Mouse (Mus musculus) heart, embryonic 16.5 days (tissue): ENCODE data around the gene Agrp. TPM values are rescaled to one million over a fixed set of nuclear protein-coding genes. Genes with fewer than 3 reads are reported as not detected.
A peak's percentile ranks its signal among the peaks of the same experiment; 100 is the strongest.

Source experiments
- ATAC-seq: fragments of 200-750 bp; cut with Nextera tagmentation; replicated peaks from 2 replicates; pipeline ENCODE4 v1.8.0; 2017; ENCODE audit warnings: moderate number of reproducible peaks; ENCODE audit not compliant: insufficient read depth, low FRiP score; ENCODE audit errors: extremely low read depth
- H3K27ac ChIP-seq: fragments of 300-500 bp; sonication (generic); 2 replicates; pipeline ENCODE4 v1.5.1; 2014; ENCODE audit warnings: mild to moderate bottlenecking, low read length, control low read depth, moderate library complexity
- H3K27me3 ChIP-seq: fragments of 300-500 bp; sonication (generic); 2 replicates; pipeline ENCODE4 v1.6.1; 2014; ENCODE audit warnings: low read length, mixed read lengths; ENCODE audit not compliant: control insufficient read depth, insufficient read depth
- H3K36me3 ChIP-seq: fragments of 300-500 bp; sonication (generic); 2 replicates; pipeline ENCODE4 v1.6.1; 2014; ENCODE audit not compliant: control insufficient read depth, insufficient read depth
- H3K4me1 ChIP-seq: fragments of 300-500 bp; sonication (generic); 2 replicates; pipeline ENCODE4 v1.6.1; 2014; ENCODE audit warnings: low read length, mixed read lengths; ENCODE audit not compliant: control insufficient read depth, insufficient read depth
- H3K4me2 ChIP-seq: fragments of 300-500 bp; sonication (generic); 2 replicates; pipeline ENCODE4 v1.6.1; 2014; ENCODE audit warnings: low read depth, mild to moderate bottlenecking, control low read depth, low read length
- H3K4me3 ChIP-seq: fragments of 300-500 bp; sonication (generic); 2 replicates; pipeline ENCODE4 v1.5.1; 2014; ENCODE audit warnings: mild to moderate bottlenecking, control low read depth, low read length
- H3K9ac ChIP-seq: fragments of 300-500 bp; sonication (generic); 2 replicates; pipeline ENCODE4 v1.6.1; 2014; ENCODE audit warnings: low read length, control low read depth
- H3K9me3 ChIP-seq: fragments of 300-500 bp; sonication (generic); replicated peaks from 2 replicates; pipeline ENCODE4 v1.6.1; 2016; ENCODE audit warnings: low read length; ENCODE audit not compliant: control insufficient read depth
- WGBS: fragments of 180-500 bp; shearing (Covaris S2); extraction: QIAGEN DNeasy Blood & Tissue Kit; methylation state at CpG from one replicate; pipeline ENCODE4 v1.1.7; 2014; 5-methylcytosine and 5-hydroxymethylcytosine counted together
- polyA plus RNA-seq: library from polyadenylated mRNA; unstranded; fragments of >200 nt; fragmentation: Nextera tagmentation; extraction: Ambion mirVana; gene quantifications from 2 replicates; pipeline ENCODE4 v1.2.1, GENCODE M21; 2015

Gene Agrp
- polyA plus RNA-seq, 1 experiment from 2014 or later, result not detected

GRCm38 (mm10) chr8:105527110-105527509 is 110.1 kb downstream of the Agrp start:
- H3K9ac ChIP-seq, result no peak overlapping the region
- peaks cover 16% of the 10 kb centered on the region for H3K36me3 ChIP-seq
- 79% methylated on average over 2 of the region's 2 CpGs for WGBS
- H3K9me3 ChIP-seq, result no peaks in the 10 kb centered on the region
- no peak for ATAC-seq
- no peak overlapping the region for H3K4me3 ChIP-seq
- H3K27me3 ChIP-seq, result no peaks in the 10 kb centered on the region
- H3K27ac ChIP-seq, result no peak overlapping the region
- no peaks in the 10 kb centered on the region for H3K4me1 ChIP-seq
- H3K4me2 ChIP-seq, result no peak overlapping the region

- no peak overlapping the region for H3K4me3 ChIP-seq
- H3K4me1 ChIP-seq, result peaks cover 15% of the 10 kb centered on the region
- 69% methylated on average over 9 of the region's 9 CpGs for WGBS
- no peak overlapping the region for H3K27ac ChIP-seq
- no peaks in the 10 kb centered on the region for H3K9me3 ChIP-seq
- H3K9ac ChIP-seq, result no peak overlapping the region
- no peak overlapping the region for H3K4me2 ChIP-seq
- no peak for ATAC-seq
- peaks cover 9% of the 10 kb centered on the region for H3K36me3 ChIP-seq
- peaks cover 19% of the 10 kb centered on the region for H3K27me3 ChIP-seq
Measured at GRCm38 (mm10) chr8:105522890-105523289, 114.3 kb downstream of the Agrp start.

- peaks cover 26% of the 10 kb centered on the region for H3K27me3 ChIP-seq
- H3K4me1 ChIP-seq, result peaks cover 17% of the 10 kb centered on the region
- ATAC-seq, result no peak
- H3K9me3 ChIP-seq, result no peaks in the 10 kb centered on the region
- peaks cover 9% of the 10 kb centered on the region for H3K36me3 ChIP-seq
- 74% methylated on average over 21 of the region's 21 CpGs for WGBS
- H3K27ac ChIP-seq, result no peak overlapping the region
- no peak overlapping the region for H3K4me2 ChIP-seq
- H3K9ac ChIP-seq, result no peak overlapping the region
- H3K4me3 ChIP-seq, result no peak overlapping the region
Measured at GRCm38 (mm10) chr8:105521995-105522769, 115.0 kb downstream of the Agrp start.

GRCm38 (mm10) chr8:105521061-105521460 is 116.1 kb downstream of the Agrp start:
- 14% methylated on average over 3 of the region's 3 CpGs for WGBS

GRCm38 (mm10) chr8:105520521-105520920 is 116.7 kb downstream of the Agrp start:
- peaks cover 21% of the 10 kb centered on the region for H3K4me1 ChIP-seq
- WGBS, result 49% methylated on average over 5 of the region's 5 CpGs
- H3K27ac ChIP-seq, result no peak overlapping the region
- no peak for ATAC-seq
- peaks cover 37% of the 10 kb centered on the region for H3K27me3 ChIP-seq
- no peak overlapping the region for H3K4me3 ChIP-seq
- H3K4me2 ChIP-seq, result no peak overlapping the region
- no peaks in the 10 kb centered on the region for H3K9me3 ChIP-seq
- H3K9ac ChIP-seq, result no peak overlapping the region
- H3K36me3 ChIP-seq, result peaks cover 9% of the 10 kb centered on the region

More at GRCm38 (mm10) chr8:105521061-105521460, 116.1 kb downstream of the Agrp start:
- H3K36me3 ChIP-seq, result peaks cover 9% of the 10 kb centered on the region
- peaks cover 37% of the 10 kb centered on the region for H3K27me3 ChIP-seq
- no peak for ATAC-seq
- no peak overlapping the region for H3K4me2 ChIP-seq
- no peak overlapping the region for H3K4me3 ChIP-seq
- H3K27ac ChIP-seq, result no peak overlapping the region
- H3K9ac ChIP-seq, result no peak overlapping the region
- peaks cover 20% of the 10 kb centered on the region for H3K4me1 ChIP-seq
- no peaks in the 10 kb centered on the region for H3K9me3 ChIP-seq

GRCm38 (mm10) chr8:105519591-105519990 is 117.6 kb downstream of the Agrp start:
- Histone ChIP-seq H3K4me3 (no peak overlapping the region), H3K4me1 (peaks cover 24% of the 10 kb centered on the region), H3K36me3 (peaks cover 1% of the 10 kb centered on the region; the same call in 1 of the 2 replicates), H3K4me2 (peak overlapping the region; percentile 98; the same call in 1 of the 2 replicates), H3K27me3 (peaks cover 37% of the 10 kb centered on the region), H3K27ac (no peak overlapping the region), H3K9ac (no peak overlapping the region), H3K9me3 (no peaks in the 10 kb centered on the region)
- no peak for ATAC-seq
- 14% methylated on average over 2 of the region's 2 CpGs for WGBS

- H3K4me2 ChIP-seq, result peak within 1 kb of the TSS; percentile 98
- ATAC-seq, result peak; percentile 39
- H3K9me3 ChIP-seq, result no peaks in the 10 kb centered on the region
- no peaks in the 10 kb centered on the region for H3K36me3 ChIP-seq
- under 1% methylated on average over 64 of the region's 68 CpGs for WGBS
- peaks cover 37% of the 10 kb centered on the region for H3K27me3 ChIP-seq
- no peak within 1 kb of the TSS for H3K27ac ChIP-seq
- H3K9ac ChIP-seq, result peak within 1 kb of the TSS; percentile 70
- H3K4me1 ChIP-seq, result peaks cover 25% of the 10 kb centered on the region
- H3K4me3 ChIP-seq, result peak within 1 kb of the TSS; percentile 63
Measured at GRCm38 (mm10) chr8:105518436-105519313, 118.5 kb downstream of the Agrp start, which contains the start of gene Hsd11b2. Hsd11b2 (plus strand) TSS chr8:105518755.

GRCm38 (mm10) chr8:105517346-105517745 is 119.8 kb downstream of the Agrp start:
- Histone ChIP-seq H3K27ac (no peak overlapping the region), H3K4me2 (no peak overlapping the region), H3K4me1 (peaks cover 25% of the 10 kb centered on the region), H3K36me3 (no peaks in the 10 kb centered on the region), H3K4me3 (no peak overlapping the region), H3K27me3 (peaks cover 37% of the 10 kb centered on the region), H3K9me3 (no peaks in the 10 kb centered on the region), H3K9ac (no peak overlapping the region)
- WGBS, result 35% methylated on average over 8 of the region's 8 CpGs
- ATAC-seq, result no peak
